Mouse (Mus musculus) adrenal gland, postnatal 25 days (tissue): ENCODE measurements at regions not wholly inside any gene's neighbourhood (a gene's known extent, or its start where the extent isn't known, plus 50 kb on each side); places are given as distances from the start of the nearest gene placed in this dataset.
"Not testable (repeated sequence)": the region's sequence is repeated elsewhere in the genome, so short reads cannot be mapped to it uniquely, and the experiment has no call there.

Experiments used
- DNase-seq: peaks from one replicate; pipeline ENCODE4 v3.0.0; 2021; ENCODE audit warnings: mixed read lengths

DNA sequence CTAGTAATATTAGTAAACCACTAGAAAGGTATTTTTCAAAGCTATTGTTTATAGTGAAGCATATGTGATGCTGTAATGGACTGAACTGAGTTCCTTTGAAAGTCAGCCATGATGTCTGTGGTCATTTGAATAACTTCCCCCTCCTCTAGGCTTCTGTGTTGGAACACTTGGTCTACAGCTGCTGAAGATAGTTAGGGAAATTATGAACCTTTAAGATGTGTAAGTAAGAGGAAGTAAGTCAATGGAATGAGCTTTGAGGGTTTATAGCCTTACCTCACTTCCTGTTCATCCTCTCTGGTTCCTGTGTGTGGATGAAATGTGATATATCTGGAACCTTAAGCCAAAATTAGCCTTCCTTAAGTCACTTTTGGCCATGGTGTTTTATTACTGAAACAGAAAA, 145.7 kb upstream of the Tmem229a start:
- no peak for DNase-seq

DNA sequence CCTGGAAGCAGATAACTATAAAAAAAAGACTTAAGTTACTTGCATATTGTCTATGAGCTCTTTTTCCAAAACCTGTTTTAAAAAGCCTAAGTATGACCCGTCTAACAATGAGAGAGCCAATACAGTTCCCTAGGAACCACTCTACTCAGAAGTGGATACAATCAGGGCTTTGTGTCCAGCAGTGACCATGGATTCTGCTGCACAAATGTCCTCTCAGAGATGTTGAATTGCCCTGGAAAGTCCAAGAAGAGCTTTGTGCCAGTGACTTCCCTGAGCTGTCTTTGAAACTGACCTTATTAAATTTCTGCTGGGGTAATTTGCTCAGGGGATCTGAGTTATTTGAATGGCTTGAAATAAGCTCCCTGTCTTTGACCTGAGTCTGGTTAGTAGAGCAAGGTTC, 131.1 kb upstream of the Tmem229a start:
- DNase-seq, result no peak

DNA sequence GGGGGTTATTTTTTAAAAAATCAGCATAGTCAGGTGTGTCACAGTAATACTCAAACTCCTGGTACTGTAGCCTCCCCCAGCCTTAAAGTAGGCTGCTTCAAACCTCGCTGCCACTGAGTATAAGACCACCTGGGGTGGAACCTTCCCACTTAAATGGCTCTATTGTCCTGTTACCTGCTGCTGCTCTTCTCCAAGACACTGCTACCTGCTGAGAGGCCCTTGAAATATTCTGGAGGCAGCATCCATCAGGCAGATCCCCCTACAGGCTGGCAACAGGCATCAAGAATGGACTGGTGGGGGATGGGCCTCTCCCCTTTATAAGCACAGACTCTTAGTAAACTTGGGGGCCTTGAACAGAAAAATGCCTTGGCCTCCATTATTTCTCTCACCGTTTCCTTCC, 129.8 kb upstream of the Tmem229a start:
- no peak for DNase-seq

DNA sequence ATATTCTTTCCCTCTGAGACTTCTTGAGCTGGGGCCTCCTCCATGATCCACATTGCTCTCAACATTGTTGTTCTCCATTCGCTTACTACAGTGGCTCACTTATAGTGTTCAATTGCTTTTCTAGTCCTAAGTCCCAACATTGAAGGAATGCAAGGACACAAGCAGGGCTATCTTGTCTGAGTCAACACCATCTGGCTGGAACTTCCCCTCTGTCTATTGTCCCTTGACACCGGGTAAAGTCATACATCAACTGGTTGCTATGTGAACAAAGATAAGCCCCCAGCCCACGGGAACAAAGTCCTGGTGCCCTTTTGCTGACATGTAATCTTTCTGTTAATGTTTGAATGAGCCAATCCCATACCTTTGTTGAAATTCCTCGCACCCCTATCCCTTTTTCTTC, 129.2 kb upstream of the Tmem229a start:
- DNase-seq, result not testable (repeated sequence)

DNA sequence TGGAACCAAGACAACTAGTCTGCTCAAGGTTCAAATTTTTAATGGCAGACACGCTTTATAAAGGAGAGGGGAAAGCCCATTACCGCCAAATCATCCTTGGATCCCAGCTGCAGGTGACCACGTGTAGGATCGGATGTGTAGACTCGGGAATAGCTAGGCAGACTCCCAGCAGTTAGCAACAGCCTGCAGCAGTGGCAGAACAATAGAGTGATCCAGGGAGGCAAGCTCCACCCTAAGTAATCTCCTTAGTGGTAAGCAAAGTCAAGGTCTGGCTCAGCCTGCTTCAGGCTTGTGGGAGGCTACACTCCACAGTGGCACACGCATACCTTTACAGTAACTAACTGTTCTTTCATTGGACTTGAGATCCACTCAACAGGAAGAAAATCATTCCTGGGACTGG, 109.8 kb upstream of the Tmem229a start:
- no peak for DNase-seq

DNA sequence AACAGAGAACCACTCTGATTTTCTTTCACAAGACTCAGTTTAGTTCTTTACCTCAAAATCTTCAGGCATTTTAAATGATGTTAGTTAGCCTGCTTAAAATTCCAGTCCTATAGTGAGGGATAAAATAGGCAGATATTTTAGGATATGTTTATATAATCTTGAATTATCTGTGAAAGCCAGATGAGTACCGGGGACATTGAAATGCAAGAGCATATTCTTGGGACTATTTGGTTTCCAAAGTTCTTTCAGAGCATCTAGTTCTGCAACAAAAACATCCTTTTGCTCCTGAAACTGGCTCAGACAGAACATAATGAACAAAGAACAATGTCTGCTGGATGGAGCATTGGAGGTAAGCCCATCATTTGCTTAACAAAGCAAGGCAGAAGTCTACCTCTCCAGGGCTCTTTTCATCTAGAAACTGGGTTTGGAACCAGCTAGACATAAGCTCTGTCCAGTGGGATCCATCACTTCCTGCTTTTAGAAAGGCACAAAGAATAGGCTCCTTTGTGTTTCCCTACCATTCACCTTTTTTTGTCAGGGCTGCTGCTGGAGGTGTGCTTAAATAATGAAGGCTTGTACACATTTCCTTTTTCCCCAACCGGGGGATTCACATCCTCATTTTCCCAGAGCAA, 76.9 kb upstream of the Tmem229a start:
- DNase-seq, result no peak

DNA sequence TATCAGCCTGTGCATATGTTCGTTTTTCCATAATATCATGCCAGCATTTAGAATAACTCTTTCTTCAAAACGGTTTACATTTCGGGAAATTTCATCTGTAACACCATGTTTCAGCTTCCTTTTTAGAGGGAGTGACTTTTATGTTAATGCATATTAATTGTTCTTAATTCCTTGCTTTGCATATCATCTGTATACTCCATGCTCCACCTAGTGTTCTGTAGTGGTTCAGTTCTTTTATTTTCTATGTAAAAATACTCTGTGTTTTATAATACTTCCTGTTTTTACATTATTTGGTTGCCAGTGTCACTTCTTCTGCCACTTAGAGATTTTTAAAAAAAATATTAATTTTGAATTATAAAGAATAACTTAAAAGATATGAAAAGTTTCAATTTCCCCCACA, 70.9 kb upstream of the Tmem229a start:
- DNase-seq, result no peak

DNA sequence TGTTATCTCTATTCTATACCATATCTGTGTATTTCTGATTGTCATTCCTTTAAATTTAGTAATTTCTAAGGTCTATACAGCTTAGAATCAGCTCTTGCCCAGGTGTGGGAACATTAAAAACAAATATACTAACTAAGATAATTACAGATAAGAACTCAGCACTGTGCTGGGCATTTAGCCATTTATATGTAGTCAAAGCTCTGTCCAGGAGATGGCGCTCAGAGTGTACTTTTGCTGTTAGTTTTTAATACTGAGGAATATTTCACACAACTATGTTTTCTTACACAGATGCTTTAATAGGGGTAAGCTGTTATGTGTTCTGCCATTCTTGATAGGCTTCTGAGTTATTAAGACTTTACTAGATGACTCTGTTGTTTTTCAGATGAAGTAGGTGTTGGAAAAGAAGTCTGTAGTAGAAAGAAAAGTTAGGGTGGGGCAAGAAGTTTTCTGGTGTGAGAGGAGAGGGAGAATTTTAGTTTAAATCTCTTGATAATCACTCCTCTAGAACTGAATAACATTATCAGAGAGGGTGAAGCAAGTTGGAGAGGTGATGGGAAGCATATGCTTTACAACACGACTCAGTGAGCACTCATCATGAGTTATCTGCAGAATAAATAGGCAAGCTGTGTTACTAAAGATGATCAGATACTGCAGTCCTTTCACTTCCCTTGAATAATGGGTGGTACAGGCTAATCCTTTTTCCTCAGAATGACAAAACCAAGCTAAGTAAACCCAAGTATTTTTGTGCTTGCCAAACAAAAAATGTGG, 64.1 kb upstream of the Tmem229a start:
- DNase-seq, result peak; percentile 3

DNA sequence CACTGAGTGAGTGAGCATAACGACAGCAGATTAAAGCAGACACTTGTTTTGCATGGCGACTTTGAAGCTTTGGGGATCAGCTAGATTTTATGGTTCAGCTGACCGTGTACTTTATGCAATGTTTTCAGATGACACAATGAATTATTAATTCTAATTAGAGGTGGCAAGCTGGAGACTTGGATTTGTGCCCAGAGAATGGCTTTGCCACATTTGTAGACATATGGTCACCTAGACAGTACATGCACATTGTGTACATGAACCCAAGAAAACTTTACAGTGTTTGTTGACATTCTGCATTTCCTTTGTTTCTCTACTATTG, 57.1 kb upstream of the Tmem229a start:
- DNase-seq, result no peak

DNA sequence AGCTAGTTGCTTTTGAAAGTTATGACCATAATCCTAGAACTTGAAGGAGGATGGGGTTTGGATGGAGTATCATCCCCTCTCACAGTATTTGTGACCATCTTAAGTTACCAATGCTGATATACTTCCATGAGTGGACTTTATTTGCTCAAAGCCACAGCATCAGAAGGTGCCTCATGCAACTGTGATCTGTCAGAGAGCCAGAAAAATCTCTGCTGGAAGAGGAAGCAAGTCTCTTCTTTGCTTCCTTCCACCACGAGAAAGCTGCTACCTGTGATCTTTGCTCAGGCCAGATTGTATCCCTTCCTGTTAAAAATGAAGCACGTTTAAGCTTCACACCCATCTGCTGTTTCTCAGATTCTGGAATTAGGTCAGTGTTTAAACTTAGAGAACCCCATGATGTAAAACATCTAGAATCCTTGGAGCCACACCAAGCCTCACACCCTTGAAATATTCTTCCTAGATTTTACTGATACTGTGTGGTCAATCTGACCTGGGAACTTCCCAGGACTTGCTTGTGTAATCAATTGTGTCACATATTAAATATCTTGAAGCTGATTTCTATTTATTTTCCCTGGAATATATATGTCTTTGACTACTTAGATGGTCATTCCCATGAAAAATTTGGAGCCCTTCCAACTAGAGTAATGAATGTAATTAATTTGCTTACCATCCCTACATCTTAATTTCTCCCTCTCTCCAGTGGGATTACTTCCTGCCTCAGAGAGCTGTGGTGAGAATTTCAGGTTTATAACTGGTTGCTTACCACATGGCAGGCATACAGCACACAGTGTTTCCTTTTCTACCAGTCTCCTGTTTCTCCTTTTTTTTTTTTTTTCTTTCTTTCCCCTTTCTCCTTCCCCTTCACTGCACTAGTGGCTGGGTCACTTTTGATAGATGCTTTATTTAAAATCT, 56.5 kb upstream of the Tmem229a start:
- no peak for DNase-seq

DNA sequence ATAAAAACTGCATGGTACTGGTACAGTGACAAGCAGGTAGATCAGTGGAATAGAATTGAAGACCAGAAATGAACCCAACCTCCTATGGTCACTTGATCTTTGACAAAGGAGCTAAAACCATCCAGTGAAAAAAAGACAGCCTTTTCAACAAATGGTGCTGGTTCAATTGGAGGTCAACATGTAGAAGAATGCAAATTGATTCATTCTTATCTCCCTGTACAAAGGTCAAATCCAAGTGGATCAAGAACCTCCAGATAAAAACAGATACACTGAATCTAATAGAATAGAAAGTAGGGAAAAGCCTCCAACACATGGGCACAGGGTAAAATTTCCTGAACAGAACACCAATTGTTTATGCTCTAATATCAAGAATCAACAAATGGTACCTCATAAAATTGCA, 52.8 kb upstream of the Tmem229a start:
- not testable (repeated sequence) for DNase-seq
